In the genomic region with DNA sequence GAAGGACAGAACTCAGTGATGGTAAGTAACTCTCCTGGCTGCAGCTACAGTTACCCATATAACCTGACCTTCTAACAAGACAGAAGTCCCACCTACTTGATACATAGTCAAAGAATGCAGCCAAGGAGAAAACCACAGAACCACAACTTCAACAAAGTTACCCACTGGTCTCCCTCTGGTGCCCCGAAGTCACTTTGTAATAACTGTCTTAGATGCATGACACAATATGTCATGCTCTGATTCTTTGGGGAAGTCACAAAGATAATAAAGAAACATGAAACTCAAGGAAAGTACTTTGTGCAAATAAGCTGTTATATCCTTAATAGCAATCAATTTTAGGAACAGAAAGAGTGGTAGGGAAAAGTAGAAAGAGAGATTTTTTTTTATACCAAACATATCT, we compare ENCODE assay signal across 10 mouse cellular contexts. TPM values are rescaled to one million over a fixed set of nuclear protein-coding genes. Genes with fewer than 3 reads are reported as not detected.
DNase-seq lines count a peak whose midpoint lies in the region; ATAC-seq and TF ChIP-seq lines count a peak whose summit lies in the region.
"Had no signal": no experiment of that assay in that cellular context is flagged by ENCODE, and none has a peak within 500 bp of the region (broad histone marks: within the 10 kb centered on the region; RNA-seq: fewer than 3 reads in every experiment).

No protein-coding gene starts in this region.

- WGBS in intestine, postnatal 0 days = 54% methylated on average over 1 of the region's 1 CpGs
- 64% methylated on average over 1 of the region's 1 CpGs for WGBS in intestine, embryonic 16.5 days
- 87% methylated on average over 1 of the region's 1 CpGs for WGBS in midbrain, embryonic 14.5 days

- in situ Hi-C loops in Patski (cut with MboI; ENCODE audit: low pct_unique_long_range_greater_than_20kb) = no loop called here

- no peak overlapping the region for H3K9ac ChIP-seq in intestine, postnatal 0 days (ENCODE audit: low read depth, low read length)
- no peak overlapping the region for H3K9ac ChIP-seq in intestine, embryonic 16.5 days (ENCODE audit: low read depth, low read length)
- no peak overlapping the region for H3K9ac ChIP-seq in midbrain, embryonic 14.5 days (replicated peaks; ENCODE audit: low read length)

- peak overlapping the region; percentile 21; the same call in 1 of the 2 replicates for H3K4me2 ChIP-seq in intestine, postnatal 0 days (replicated peaks; ENCODE audit: low read depth)
- H3K4me2 ChIP-seq in intestine, embryonic 16.5 days (ENCODE audit: low read depth, low read length) = no peak overlapping the region
- peak overlapping the region; percentile 83 for H3K4me2 ChIP-seq in midbrain, embryonic 14.5 days (ENCODE audit: low read length)

- H3K9me3 ChIP-seq in intestine, postnatal 0 days (ENCODE audit: control insufficient read depth) = no peaks in the 10 kb centered on the region
- no peaks in the 10 kb centered on the region for H3K9me3 ChIP-seq in intestine, embryonic 16.5 days (ENCODE audit: control insufficient read depth, low read length)
- H3K9me3 ChIP-seq in midbrain, embryonic 14.5 days (ENCODE audit: control insufficient read depth, low read length) = no peaks in the 10 kb centered on the region

- H3K27ac ChIP-seq in intestine, postnatal 0 days (ENCODE audit: low read depth, low read length) = no peak overlapping the region
- no peak overlapping the region for H3K27ac ChIP-seq in intestine, embryonic 16.5 days (ENCODE audit: low read length)
- H3K27ac ChIP-seq in midbrain, embryonic 14.5 days (replicated peaks; ENCODE audit: low read depth, low read length) = no peak overlapping the region

- H3K4me3 ChIP-seq in intestine, postnatal 0 days (ENCODE audit: low read depth, low read length) = no peak overlapping the region
- no peak overlapping the region for H3K4me3 ChIP-seq in intestine, embryonic 16.5 days (ENCODE audit: low read length)
- H3K4me3 ChIP-seq in midbrain, embryonic 14.5 days (replicated peaks; ENCODE audit: low read depth, low read length) = no peak overlapping the region

- TF ChIP-seq CTCF in intestine, postnatal 0 days (IDR thresholded peaks at IDR 0.05; ENCODE audit: low read depth) = no peak
- TF ChIP-seq CTCF in Patski (IDR thresholded peaks at IDR 0.05) = no peak

- CTCF ChIA-PET in Patski (lab: Charles Lee) = interaction anchor here (1.3 kb wide), 1 partner anchor 17 kb away, joined by 3 read pairs; no protein-coding TSS in a partner anchor

- no peaks in the 10 kb centered on the region for H3K27me3 ChIP-seq in intestine, postnatal 0 days (replicated peaks; ENCODE audit: control insufficient read depth, insufficient read depth, low read length)
- no peaks in the 10 kb centered on the region for H3K27me3 ChIP-seq in intestine, embryonic 16.5 days (replicated peaks; ENCODE audit: control insufficient read depth, insufficient read depth, low read length)
- H3K27me3 ChIP-seq in Patski = no peaks in the 10 kb centered on the region
- H3K27me3 ChIP-seq in midbrain, embryonic 14.5 days (ENCODE audit: control insufficient read depth, insufficient read depth, low read length) = no peaks in the 10 kb centered on the region

- no peaks in the 10 kb centered on the region for H3K36me3 ChIP-seq in intestine, postnatal 0 days (ENCODE audit: control insufficient read depth, insufficient read depth)
- H3K36me3 ChIP-seq in intestine, embryonic 16.5 days (ENCODE audit: control insufficient read depth, insufficient read depth, low read length) = peaks cover 2% of the 10 kb centered on the region; the same call in 1 of the 2 replicates
- H3K36me3 ChIP-seq in midbrain, embryonic 14.5 days (ENCODE audit: control insufficient read depth, insufficient read depth, low read length) = peaks cover 3% of the 10 kb centered on the region; the same call in 1 of the 2 replicates

- no peak for ATAC-seq in intestine, postnatal 0 days
- ATAC-seq in intestine, embryonic 16.5 days = no peak
- ATAC-seq in Patski = peak; percentile 25
- ATAC-seq in midbrain, embryonic 14.5 days (ENCODE audit: low FRiP score, low TSS enrichment) = no peak

- H3K4me1 ChIP-seq in intestine, postnatal 0 days (replicated peaks; ENCODE audit: control insufficient read depth, insufficient read depth, low read length) = peaks cover 5% of the 10 kb centered on the region; the same call in 1 of the 2 replicates
- peaks cover 27% of the 10 kb centered on the region for H3K4me1 ChIP-seq in intestine, embryonic 16.5 days (ENCODE audit: control insufficient read depth, insufficient read depth, low read length)
- H3K4me1 ChIP-seq in midbrain, embryonic 14.5 days (ENCODE audit: control insufficient read depth, insufficient read depth, low read length) = peaks cover 35% of the 10 kb centered on the region

- DNase-seq in 416B (ENCODE audit: low read depth) (peak; percentile 85), Patski (ENCODE audit: low read depth, low spot score) (peak; percentile 15), MN1 (ENCODE audit: low spot score) (no peak)
- DNase-seq in midbrain, embryonic 14.5 days = no peak
- no peak for DNase-seq in adrenal gland, adult 8-10 months
- no peak for DNase-seq in frontal cortex, adult 2 months (ENCODE audit: extremely low spot score in 1 of 2, low spot score in 1 of 2)
- DNase-seq: heart, adult 11 months; lung, postnatal 4 days had no signal

- POLR2A ChIA-PET in Patski (lab: Charles Lee) = interaction anchor here (0.9 kb wide), 1 partner anchor 15 kb away, joined by 3 read pairs; no protein-coding TSS in a partner anchor

RNA-seq across cellular contexts. Expression of a gene that starts 3.2 kb away (rescaled TPM):
- polyA plus RNA-seq in intestine, postnatal 0 days (2015; fragmentation: Nextera tagmentation; extraction: Ambion mirVana) = 22.2 and 22.4 TPM in 2 replicates
- polyA plus RNA-seq in intestine, embryonic 16.5 days (2015; fragmentation: Nextera tagmentation; extraction: Ambion mirVana) = 26.7 and 30.2 TPM in 2 replicates
- 36.9 TPM for polyA plus RNA-seq in Patski (2021)
- 85.3 and 102 TPM in 2 replicates for polyA plus RNA-seq in midbrain, embryonic 14.5 days (2014; fragmentation: Nextera tagmentation; extraction: Ambion mirVana)
- total RNA-seq in adrenal gland, adult 8-10 months (2022) = 10 to 100 TPM; 42.2 to 49.8 (median 44.1) TPM
- 67.4 and 74.9 TPM in 2 replicates for polyA plus RNA-seq in frontal cortex, adult 2 months (2012; rRNA removed)

RNA-seq across cellular contexts. Expression of a gene that starts 3.3 kb away (rescaled TPM):
- polyA plus RNA-seq in intestine, postnatal 0 days (2015; fragmentation: Nextera tagmentation; extraction: Ambion mirVana) = 9.0 and 10.8 TPM in 2 replicates
- 20.3 and 20.9 TPM in 2 replicates for polyA plus RNA-seq in intestine, embryonic 16.5 days (2015; fragmentation: Nextera tagmentation; extraction: Ambion mirVana)
- 14.8 TPM for polyA plus RNA-seq in Patski (2021)
- 16.7 and 24.6 TPM in 2 replicates for polyA plus RNA-seq in midbrain, embryonic 14.5 days (2014; fragmentation: Nextera tagmentation; extraction: Ambion mirVana)
- 10 to 100 TPM; 13.0 to 20.1 (median 16.3) TPM for total RNA-seq in adrenal gland, adult 8-10 months (2022)
- 36.5 and 40.5 TPM in 2 replicates for polyA plus RNA-seq in frontal cortex, adult 2 months (2012; rRNA removed)

RNA-seq across cellular contexts. Expression of a gene that starts 27.2 kb away (rescaled TPM):
- polyA plus RNA-seq in intestine, postnatal 0 days (2015; fragmentation: Nextera tagmentation; extraction: Ambion mirVana) = 59.7 and 62.7 TPM in 2 replicates
- polyA plus RNA-seq in intestine, embryonic 16.5 days (2015; fragmentation: Nextera tagmentation; extraction: Ambion mirVana) = 120 and 137 TPM in 2 replicates
- 63.2 TPM for polyA plus RNA-seq in Patski (2021)
- polyA plus RNA-seq in midbrain, embryonic 14.5 days (2014; fragmentation: Nextera tagmentation; extraction: Ambion mirVana) = 127 and 131 TPM in 2 replicates
- 10 to 100 TPM; 44.9 to 56.8 (median 49.1) TPM for total RNA-seq in adrenal gland, adult 8-10 months (2022)
- polyA plus RNA-seq in frontal cortex, adult 2 months (2012; rRNA removed) = 78.0 and 78.2 TPM in 2 replicates

RNA-seq across cellular contexts. Expression of a gene that starts 27.3 kb away (rescaled TPM):
- 19.0 and 22.2 TPM in 2 replicates for polyA plus RNA-seq in intestine, postnatal 0 days (2015; fragmentation: Nextera tagmentation; extraction: Ambion mirVana)
- 37.8 and 39.7 TPM in 2 replicates for polyA plus RNA-seq in intestine, embryonic 16.5 days (2015; fragmentation: Nextera tagmentation; extraction: Ambion mirVana)
- polyA plus RNA-seq in Patski (2021) = 40.6 TPM
- polyA plus RNA-seq in midbrain, embryonic 14.5 days (2014; fragmentation: Nextera tagmentation; extraction: Ambion mirVana) = 27.3 and 28.5 TPM in 2 replicates
- total RNA-seq in adrenal gland, adult 8-10 months (2022) = 10 to 100 TPM; 88.0 to 99.3 (median 96.0) TPM
- 37.4 and 44.3 TPM in 2 replicates for polyA plus RNA-seq in frontal cortex, adult 2 months (2012; rRNA removed)

Comparison
In these comparisons a context has a peak if more than half of its experiments do, and no peak if none do; other contexts are left out.
1. DNase-seq: peak in 416B (single experiment) and Patski (single experiment); none in midbrain, embryonic 14.5 days (single experiment), adrenal gland, adult 8-10 months (single experiment), MN1 (single experiment) and frontal cortex, adult 2 months (0 of 2).